Mouse (Mus musculus): ENCODE data around the gene Gpc3. TPM values are rescaled to one million over a fixed set of nuclear protein-coding genes. Genes with fewer than 3 reads are reported as not detected.

Gene Gpc3
- polyA plus RNA-seq, 1 experiment from 2014 or later: 580 TPM

MicroRNA genes within 50 kb of the gene (microRNA counts, 519-probe panel; counts per million panel counts)
- microRNA mmu-miR-717: 1,932 counts per million, percentile 36 among the panel's probes with 10 or more counts

Small RNAs within 50 kb of the gene (microRNA-seq; reads per million reads assigned to microRNA genes)
- gene Mir6384 (ENCODE audit: borderline number of aligned reads): not detected
- gene Mir717 (ENCODE audit: borderline number of aligned reads): not detected

Other genes starting within 250 kb of the Gpc3 start
- gene Ccdc160, start 177.2 kb upstream of the Gpc3 start, polyA plus RNA-seq (2015; fragmentation: Nextera tagmentation; extraction: Ambion mirVana): 0.35 and 0.65 TPM in 2 replicates